Mouse (Mus musculus) stomach, postnatal 0 days (tissue): ENCODE measurements around the gene Gcn1l1. TPM values are rescaled to one million over a fixed set of nuclear protein-coding genes. Genes with fewer than 3 reads are reported as not detected.

Source experiments
- ATAC-seq: fragments of 200-750 bp; cut with Nextera tagmentation; 2 replicates; pipeline ENCODE4 v1.8.0; 2017; ENCODE audit not compliant: low FRiP score, low TSS enrichment
- DNase-seq: peaks from one replicate; pipeline ENCODE4 v3.0.0-alpha.2; 2016; ENCODE audit warnings: low spot score
- H3K27ac ChIP-seq: fragments of 300-500 bp; sonication (generic); replicated peaks from 2 replicates; pipeline ENCODE4 v1.5.1; 2014; ENCODE audit warnings: mild to moderate bottlenecking, control low read depth
- H3K27me3 ChIP-seq: fragments of 300-500 bp; sonication (generic); 2 replicates; pipeline ENCODE4 v1.6.1; 2014; ENCODE audit warnings: low read length; ENCODE audit not compliant: control insufficient read depth, insufficient read depth
- H3K36me3 ChIP-seq: fragments of 300-500 bp; sonication (generic); 2 replicates; pipeline ENCODE4 v1.6.1; 2014; ENCODE audit warnings: low read length, mixed read lengths; ENCODE audit not compliant: control insufficient read depth, insufficient read depth
- H3K4me1 ChIP-seq: fragments of 300-500 bp; sonication (generic); replicated peaks from 2 replicates; pipeline ENCODE4 v1.6.1; 2014; ENCODE audit warnings: antibody characterized with exemption; ENCODE audit not compliant: control insufficient read depth, insufficient read depth
- H3K4me2 ChIP-seq: fragments of 300-500 bp; sonication (generic); replicated peaks from 2 replicates; pipeline ENCODE4 v1.6.1; 2014; ENCODE audit warnings: low read depth, mild to moderate bottlenecking, control low read depth, moderate library complexity
- H3K4me3 ChIP-seq: fragments of 300-500 bp; sonication (generic); 2 replicates; pipeline ENCODE4 v1.5.1; 2014; ENCODE audit warnings: low read depth, low read length, control low read depth
- H3K9ac ChIP-seq: fragments of 300-500 bp; sonication (generic); 2 replicates; pipeline ENCODE4 v1.6.1; 2014; ENCODE audit warnings: mild to moderate bottlenecking, low read length, control low read depth, mixed read lengths
- H3K9me3 ChIP-seq: fragments of 300-500 bp; sonication (generic); 2 replicates; pipeline ENCODE4 v1.6.1; 2016; ENCODE audit warnings: low read length; ENCODE audit not compliant: control insufficient read depth
- CTCF ChIP-seq: IDR thresholded peaks from 2 replicates; pipeline ENCODE4 v1.5.1; 2016; ENCODE audit warnings: antibody characterized with exemption, low read depth, mild to moderate bottlenecking, moderate library complexity
- EP300 ChIP-seq: optimal IDR thresholded peaks from 2 replicates; pipeline ENCODE3; 2016; ENCODE audit warnings: antibody characterized with exemption
- WGBS: fragments of 180-500 bp; shearing (Covaris S2); extraction: QIAGEN DNeasy Blood & Tissue Kit; methylation state at CpG from one replicate; pipeline ENCODE4 v1.1.7; 2014; 5-methylcytosine and 5-hydroxymethylcytosine counted together
- polyA plus RNA-seq: library from polyadenylated mRNA; unstranded; fragments of >200 nt; fragmentation: Nextera tagmentation; extraction: Ambion mirVana; gene quantifications from 2 replicates; pipeline ENCODE4 v1.2.1, GENCODE M21; 2015

Gcn1l1 gene
- polyA plus RNA-seq, 1 experiment from 2014 or later, result 11.7 TPM

GRCm38 (mm10) chr5:115652681-115653575 is 87.9 kb downstream of the Gcn1l1 start:
- peaks cover under 1% of the 10 kb centered on the region; the same call in 1 of the 2 replicates for H3K36me3 ChIP-seq
- H3K9me3 ChIP-seq, result no peaks in the 10 kb centered on the region
- 3% methylated on average over 35 of the region's 35 CpGs for WGBS
- H3K4me2 ChIP-seq, result peak overlapping the region; percentile 58
- no peaks in the 10 kb centered on the region for H3K27me3 ChIP-seq
- ATAC-seq, result peak; percentile 99
- peak; percentile 100 for DNase-seq
- no peak for TF ChIP-seq EP300
- TF ChIP-seq CTCF, result peak; percentile 99
- H3K27ac ChIP-seq, result peak overlapping the region; percentile 90
- no peaks in the 10 kb centered on the region for H3K4me1 ChIP-seq
- peak overlapping the region; percentile 65 for H3K9ac ChIP-seq
- H3K4me3 ChIP-seq, result peak overlapping the region; percentile 36

- WGBS, result 82% methylated on average over 12 of the region's 12 CpGs
- TF ChIP-seq EP300, result no peak
- no peak for TF ChIP-seq CTCF
- Histone ChIP-seq H3K27ac (no peak overlapping the region), H3K9ac (no peak overlapping the region), H3K27me3 (no peaks in the 10 kb centered on the region), H3K36me3 (no peaks in the 10 kb centered on the region), H3K9me3 (no peaks in the 10 kb centered on the region), H3K4me3 (no peak overlapping the region), H3K4me1 (no peaks in the 10 kb centered on the region), H3K4me2 (no peak overlapping the region)
- DNase-seq (no peak), ATAC-seq (no peak)
Observed at GRCm38 (mm10) chr5:115653776-115654175, 88.7 kb downstream of the Gcn1l1 start.

- H3K36me3 ChIP-seq, result no peaks in the 10 kb centered on the region
- H3K4me1 ChIP-seq, result no peaks in the 10 kb centered on the region
- H3K4me2 ChIP-seq, result no peak overlapping the region
- no peak overlapping the region for H3K9ac ChIP-seq
- no peak overlapping the region for H3K4me3 ChIP-seq
- no peak for DNase-seq
- H3K27ac ChIP-seq, result peak overlapping the region; percentile 56; the same call in 1 of the 2 replicates
- 53% methylated on average over 6 of the region's 6 CpGs for WGBS
- H3K27me3 ChIP-seq, result no peaks in the 10 kb centered on the region
- TF ChIP-seq EP300 (no peak), CTCF (no peak)
- no peak for ATAC-seq
- H3K9me3 ChIP-seq, result no peaks in the 10 kb centered on the region
Observed at GRCm38 (mm10) chr5:115656677-115657076, 91.6 kb downstream of the Gcn1l1 start.

- H3K4me3 ChIP-seq, result no peak overlapping the region
- no peaks in the 10 kb centered on the region for H3K4me1 ChIP-seq
- ATAC-seq (no peak), DNase-seq (no peak)
- no peak overlapping the region for H3K9ac ChIP-seq
- WGBS, result 54% methylated on average over 1 of the region's 1 CpGs
- H3K36me3 ChIP-seq, result no peaks in the 10 kb centered on the region
- peak overlapping the region; percentile 5; the same call in 1 of the 2 replicates for H3K27ac ChIP-seq
- TF ChIP-seq CTCF (no peak), EP300 (no peak)
- H3K4me2 ChIP-seq, result no peak overlapping the region
- no peaks in the 10 kb centered on the region for H3K9me3 ChIP-seq
- H3K27me3 ChIP-seq, result no peaks in the 10 kb centered on the region
Observed at GRCm38 (mm10) chr5:115657234-115657633, 92.2 kb downstream of the Gcn1l1 start.

- ATAC-seq, result no peak
- no peak overlapping the region for H3K9ac ChIP-seq
- no peak overlapping the region for H3K4me2 ChIP-seq
- no peak overlapping the region for H3K4me3 ChIP-seq
- H3K9me3 ChIP-seq, result no peaks in the 10 kb centered on the region
- no peak overlapping the region for H3K27ac ChIP-seq
- WGBS, result 77% methylated on average over 6 of the region's 6 CpGs
- no peak for DNase-seq
- H3K36me3 ChIP-seq, result no peaks in the 10 kb centered on the region
- TF ChIP-seq CTCF, result no peak
- TF ChIP-seq EP300, result no peak
- no peaks in the 10 kb centered on the region for H3K4me1 ChIP-seq
- no peaks in the 10 kb centered on the region for H3K27me3 ChIP-seq
Observed at GRCm38 (mm10) chr5:115658352-115658751, 93.3 kb downstream of the Gcn1l1 start.

GRCm38 (mm10) chr5:115662658-115663057 is 97.6 kb downstream of the Gcn1l1 start:
- no peak for ATAC-seq
- Histone ChIP-seq H3K27me3 (no peaks in the 10 kb centered on the region), H3K27ac (no peak overlapping the region), H3K4me3 (no peak overlapping the region), H3K36me3 (no peaks in the 10 kb centered on the region), H3K9me3 (no peaks in the 10 kb centered on the region), H3K4me1 (no peaks in the 10 kb centered on the region), H3K4me2 (no peak overlapping the region), H3K9ac (no peak overlapping the region)
- 83% methylated on average over 22 of the region's 22 CpGs for WGBS
- no peak for DNase-seq
- TF ChIP-seq CTCF, result no peak
- TF ChIP-seq EP300, result no peak
